Mouse (Mus musculus) gastrocnemius, postnatal 4 days (tissue): Measurements from ENCODE around the gene Cd44. TPM values are rescaled to one million over a fixed set of nuclear protein-coding genes. Genes with fewer than 3 reads are reported as not detected.

ENCODE experiments used
- DNase-seq, 2 experiments: peaks; one replicate each; pipeline ENCODE4 v3.0.0; 2021 to 2022; ENCODE audit warnings: low spot score in 2 of 2, mixed read lengths in 2 of 2
- total RNA-seq, 2 experiments: library from RNA; stranded (reverse); gene quantifications; 2 replicates each; pipeline ENCODE4 v1.2.3; 2021

The Cd44 gene
- total RNA-seq, 2 experiments from 2014 or later = 79.5 to 80.3 TPM

- no peak for DNase-seq
These were observed 133.2 kb downstream of the Cd44 start for GRCm38 (mm10) chr2:102768267-102768666.

- no peak for DNase-seq
These were observed 136.7 kb downstream of the Cd44 start for GRCm38 (mm10) chr2:102764602-102765374.

GRCm38 (mm10) chr2:102763991-102764390, 137.5 kb downstream of the Cd44 start:
- DNase-seq = no peak

- DNase-seq = no peak
These were observed 138.3 kb downstream of the Cd44 start for GRCm38 (mm10) chr2:102763176-102763575.

Other genes starting within 250 kb of the Cd44 start
- gene Slc1a2, start 243.0 kb downstream of the Cd44 start, total RNA-seq = 1 to 10 TPM; 1.2 to 1.3 TPM
- 10 to 100 TPM; 60.0 to 64.6 TPM for gene Pdhx, start 171.8 kb upstream of the Cd44 start, total RNA-seq
- 10 to 100 TPM; 37.6 to 45.2 TPM for gene Apip, start 172.0 kb upstream of the Cd44 start, total RNA-seq